Mouse (Mus musculus) inflammation-experienced regulatory T-cells (primary cell): ENCODE results near the gene Igsf21. TPM values are rescaled to one million over a fixed set of nuclear protein-coding genes. Genes with fewer than 3 reads are reported as not detected.

ENCODE experiments used
- polyA plus RNA-seq, 2 experiments: library from polyadenylated mRNA; unstranded; fragments of 100-300 nt; shearing (Covaris generic); gene quantifications; one replicate each; pipeline ENCODE4 v1.2.1; 2017

Gene Igsf21
- under 1 TPM in 1 of 2 experiments, not detected in 1; 0.33 TPM for polyA plus RNA-seq

GRCm38 (mm10) chr4:140246180-140247005, at the start of gene Igsf21:
Igsf21 (minus strand) TSS chr4:140246784.

